Mouse (Mus musculus) layer of hippocampus, adult 8-10 months (tissue): ENCODE results near the gene Wbp1l. TPM values are rescaled to one million over a fixed set of nuclear protein-coding genes. Genes with fewer than 3 reads are reported as not detected.

Experiments
- DNase-seq, 2 experiments: peaks; one replicate each; pipeline ENCODE4 v3.0.0; 2022; ENCODE audit warnings: low spot score in 2 of 2
- total RNA-seq, 4 experiments: library from RNA; stranded (reverse); gene quantifications; 2 replicates each; pipeline ENCODE4 v1.2.4; 2022

Wbp1l gene
- total RNA-seq, 4 experiments from 2014 or later: 40.2 to 43.3 (median 41.6) TPM

DNA sequence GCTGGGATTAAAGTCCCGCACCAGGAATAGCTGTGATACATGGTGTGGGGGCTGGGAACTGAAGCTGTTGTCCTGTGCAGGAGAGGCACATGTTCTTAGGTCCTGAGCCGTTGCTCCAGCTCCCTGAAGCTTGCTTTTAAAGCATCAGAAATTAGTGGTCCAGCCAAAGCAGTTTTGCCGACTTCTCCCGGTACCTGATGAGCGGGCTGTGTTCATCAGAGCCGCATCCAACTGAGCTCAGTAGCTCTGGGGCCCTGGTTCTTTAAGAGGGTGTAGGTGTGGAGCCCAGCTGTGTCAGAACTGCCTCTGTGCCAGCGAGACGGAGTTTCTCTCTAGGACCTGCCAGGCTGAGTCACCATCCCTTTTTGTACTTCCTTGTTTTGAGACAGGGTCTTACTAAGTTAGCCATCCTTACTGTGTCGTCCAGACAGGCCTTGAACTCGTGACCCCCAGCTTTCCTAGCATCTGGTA lies 100.2 kb downstream of the Wbp1l start:
- peak in 1 of 2 experiments; percentile 7 for DNase-seq

GRCm38 (mm10) chr19:46701156-46701555 lies 102.3 kb downstream of the Wbp1l start:
- DNase-seq: no peak

- no peak for DNase-seq
These were observed 107.1 kb downstream of the Wbp1l start for GRCm38 (mm10) chr19:46705779-46706495.

- no peak for DNase-seq
These were observed 107.8 kb downstream of the Wbp1l start for GRCm38 (mm10) chr19:46706540-46707295.

Other genes with a start within 250 kb of the Wbp1l start
- 1 to 10 TPM in 3 of 4 experiments, under 1 TPM in 1; 0.89 to 1.5 (median 1.3) TPM for gene 2310034G01Rik, start 248.8 kb upstream of the Wbp1l start, total RNA-seq
- gene Actr1a, start 203.3 kb upstream of the Wbp1l start, total RNA-seq: 100 to 1,000 TPM; 175 to 202 (median 183) TPM
- 10 to 100 TPM; 17.4 to 22.3 (median 19.4) TPM for gene Sufu, start 202.2 kb upstream of the Wbp1l start, total RNA-seq
- gene Trim8, start 97.4 kb upstream of the Wbp1l start, total RNA-seq: 10 to 100 TPM; 91.0 to 98.4 (median 93.7) TPM
- 100 to 1,000 TPM in 2 of 4 experiments, 10 to 100 TPM in 2; 85.9 to 125 (median 103) TPM for gene Arl3, start 25.9 kb upstream of the Wbp1l start, total RNA-seq
- 1 to 10 TPM; 7.3 to 9.2 (median 7.5) TPM for gene Sfxn2, start 25.7 kb upstream of the Wbp1l start, total RNA-seq
- not detected for gene Cyp17a1, start 74.1 kb downstream of the Wbp1l start, total RNA-seq
- 10 to 100 TPM; 20.2 to 22.6 (median 21.2) TPM for gene Borcs7, start 90.8 kb downstream of the Wbp1l start, total RNA-seq
- gene As3mt, start 108.4 kb downstream of the Wbp1l start, total RNA-seq: 10 to 100 TPM; 25.3 to 33.0 (median 29.8) TPM
- 10 to 100 TPM; 35.6 to 43.6 (median 39.9) TPM for gene Cnnm2, start 162.5 kb downstream of the Wbp1l start, total RNA-seq